ENCODE assay signal across 8 mouse cellular contexts in genomic region chr11:77216761-77217130, GRCm38 (mm10). TPM values are rescaled to one million over a fixed set of nuclear protein-coding genes. Genes with fewer than 3 reads are reported as not detected.
A peak's percentile ranks its signal among the peaks of the same experiment; 100 is the strongest.
DNase-seq lines count a peak whose midpoint lies in the region; ATAC-seq and TF ChIP-seq lines count a peak whose summit lies in the region.

No protein-coding gene starts in this region.

- TF ChIP-seq POLR2A in small intestine, adult 2 months (IDR thresholded peaks at IDR 0.05; ENCODE audit: low read depth, low read length) = 0 out of 2 replicates have a peak, but pooled peaks have one; percentile 6

- peak; percentile 64 for ATAC-seq in frontal cortex, adult (ENCODE audit: low TSS enrichment)
- peak; percentile 58 for ATAC-seq in forebrain, embryonic 14.5 days
- ATAC-seq in liver, embryonic 11.5 days (replicated peaks; ENCODE audit: low FRiP score) = peak; percentile 35

- peak overlapping the region; percentile 99 for H3K9ac ChIP-seq in forebrain, embryonic 14.5 days (ENCODE audit: low read length)
- H3K9ac ChIP-seq in liver, embryonic 11.5 days (ENCODE audit: low read depth, low read length) = peak overlapping the region; percentile 94

- no peak for DNase-seq in frontal cortex, postnatal 25 days (ENCODE audit: low spot score in 2 of 2)
- DNase-seq in ovary, postnatal 10 days (ENCODE audit: low spot score) = peak; percentile 2
- DNase-seq in ovary, postnatal 36 days (ENCODE audit: low spot score) = no peak
- no peak for DNase-seq in forebrain, embryonic 14.5 days (ENCODE audit: low spot score)
- no peak for DNase-seq in liver, embryonic 11.5 days (ENCODE audit: low spot score)
- no peak for DNase-seq in ovary, adult 18-20 months (ENCODE audit: low spot score)

- no peak for TF ChIP-seq CTCF in small intestine, adult 2 months (IDR thresholded peaks at IDR 0.05; ENCODE audit: extremely low read depth, insufficient read length, insufficient replicate concordance, low read depth, low read length)

- H3K4me2 ChIP-seq in forebrain, embryonic 14.5 days (ENCODE audit: low read length) = peak overlapping the region; percentile 84
- peak overlapping the region; percentile 77 for H3K4me2 ChIP-seq in liver, embryonic 11.5 days

- peak overlapping the region; percentile 99 for H3K27ac ChIP-seq in forebrain, embryonic 14.5 days (ENCODE audit: low read depth, low read length)
- H3K27ac ChIP-seq in liver, embryonic 11.5 days (ENCODE audit: low read depth, low read length) = peak overlapping the region; percentile 90
- peak overlapping the region; percentile 61; the same call in 1 of the 2 replicates for H3K27ac ChIP-seq in small intestine, adult 2 months (ENCODE audit: insufficient read depth, low read depth, low read length)

- peaks cover 13% of the 10 kb centered on the region for H3K4me1 ChIP-seq in forebrain, embryonic 14.5 days (ENCODE audit: control insufficient read depth, insufficient read depth, low read length)
- peaks cover 8% of the 10 kb centered on the region for H3K4me1 ChIP-seq in liver, embryonic 11.5 days (replicated peaks; ENCODE audit: control insufficient read depth, insufficient read depth, low read length)
- H3K4me1 ChIP-seq in small intestine, adult 2 months (ENCODE audit: control insufficient read depth, insufficient read depth, insufficient read length, low read length) = peaks cover 7% of the 10 kb centered on the region; the same call in 1 of the 2 replicates

- no peaks in the 10 kb centered on the region for H3K27me3 ChIP-seq in forebrain, embryonic 14.5 days (replicated peaks; ENCODE audit: control insufficient read depth, insufficient read depth, low read length)
- H3K27me3 ChIP-seq in liver, embryonic 11.5 days (replicated peaks; ENCODE audit: control insufficient read depth, insufficient read depth, low read length) = no peaks in the 10 kb centered on the region
- H3K27me3 ChIP-seq in small intestine, adult 2 months (ENCODE audit: control insufficient read depth, insufficient read depth, low read length) = no peaks in the 10 kb centered on the region

- WGBS in forebrain, embryonic 14.5 days = under 1% methylated on average over 11 of the region's 11 CpGs
- WGBS in liver, embryonic 11.5 days = under 1% methylated on average over 11 of the region's 11 CpGs
- 2% methylated on average over 11 of the region's 11 CpGs for WGBS in small intestine, adult 2 months

- peak overlapping the region; percentile 90 for H3K4me3 ChIP-seq in forebrain, embryonic 14.5 days (ENCODE audit: low read depth, low read length)
- peak overlapping the region; percentile 93 for H3K4me3 ChIP-seq in liver, embryonic 11.5 days (ENCODE audit: low read depth, low read length)
- peak overlapping the region; percentile 77 for H3K4me3 ChIP-seq in small intestine, adult 2 months (ENCODE audit: low read depth, low read length)

- no peaks in the 10 kb centered on the region for H3K9me3 ChIP-seq in forebrain, embryonic 14.5 days (replicated peaks; ENCODE audit: control insufficient read depth, low read length)
- H3K9me3 ChIP-seq in liver, embryonic 11.5 days (ENCODE audit: control insufficient read depth, low read length) = no peaks in the 10 kb centered on the region

- H3K36me3 ChIP-seq in forebrain, embryonic 14.5 days (ENCODE audit: control insufficient read depth, insufficient read depth, low read length) = no peaks in the 10 kb centered on the region
- H3K36me3 ChIP-seq in liver, embryonic 11.5 days (ENCODE audit: control insufficient read depth, insufficient read depth, low read length) = no peaks in the 10 kb centered on the region
- no peaks in the 10 kb centered on the region for H3K36me3 ChIP-seq in small intestine, adult 2 months (ENCODE audit: control insufficient read depth, insufficient read depth, low read length)

RNA-seq across cellular contexts. Expression of gene Ssh2, which starts 0.7 kb away (rescaled TPM):
- 15.5 and 18.7 TPM in 2 replicates for polyA plus RNA-seq in forebrain, embryonic 14.5 days (2014; fragmentation: Nextera tagmentation; extraction: Ambion mirVana)
- polyA plus RNA-seq in liver, embryonic 11.5 days (2014; fragmentation: Nextera tagmentation; extraction: Ambion mirVana) = 9.9 and 12.1 TPM in 2 replicates
- polyA plus RNA-seq in small intestine, adult 2 months (2012; rRNA removed) = 3.1 and 5.3 TPM in 2 replicates

RNA-seq across cellular contexts. Expression of gene Efcab5, which starts 28.0 kb away (rescaled TPM):
- 0.49 and 0.74 TPM in 2 replicates for polyA plus RNA-seq in forebrain, embryonic 14.5 days (2014; fragmentation: Nextera tagmentation; extraction: Ambion mirVana)
- polyA plus RNA-seq in liver, embryonic 11.5 days (2014; fragmentation: Nextera tagmentation; extraction: Ambion mirVana) = 0.41 and 0.73 TPM in 2 replicates
- polyA plus RNA-seq in small intestine, adult 2 months (2012; rRNA removed) = 0.27 and 1.1 TPM in 2 replicates
